Mouse (Mus musculus): ENCODE measurements around the gene Lats1. TPM values are rescaled to one million over a fixed set of nuclear protein-coding genes. Genes with fewer than 3 reads are reported as not detected.
A peak's percentile ranks its signal among the peaks of the same experiment; 100 is the strongest.

The Lats1 gene
- 17.7 and 19.1 TPM in 2 replicates for polyA plus RNA-seq (2012; rRNA removed)

GRCm38 (mm10) chr10:7680731-7681301 is at the start of gene Lats1, which contains the start of gene Pcmt1:
Lats1 (plus strand) TSS chr10:7681214.
Pcmt1 (minus strand) TSS chr10:7681136.
- no peak for DNase-seq (ENCODE audit: low read depth)

GRCm38 (mm10) chr10:7640366-7640765 is 40.6 kb upstream of the Lats1 start:
- no peak for DNase-seq (ENCODE audit: low read depth)

- DNase-seq (ENCODE audit: low read depth), result no peak
Measured at GRCm38 (mm10) chr10:7645911-7646310, 35.1 kb upstream of the Lats1 start.

GRCm38 (mm10) chr10:7649059-7649458 is 32.0 kb upstream of the Lats1 start:
- no peak for DNase-seq (ENCODE audit: low read depth)

- DNase-seq (ENCODE audit: low read depth), result no peak
Measured at GRCm38 (mm10) chr10:7651057-7651456, 30.0 kb upstream of the Lats1 start.

DNA sequence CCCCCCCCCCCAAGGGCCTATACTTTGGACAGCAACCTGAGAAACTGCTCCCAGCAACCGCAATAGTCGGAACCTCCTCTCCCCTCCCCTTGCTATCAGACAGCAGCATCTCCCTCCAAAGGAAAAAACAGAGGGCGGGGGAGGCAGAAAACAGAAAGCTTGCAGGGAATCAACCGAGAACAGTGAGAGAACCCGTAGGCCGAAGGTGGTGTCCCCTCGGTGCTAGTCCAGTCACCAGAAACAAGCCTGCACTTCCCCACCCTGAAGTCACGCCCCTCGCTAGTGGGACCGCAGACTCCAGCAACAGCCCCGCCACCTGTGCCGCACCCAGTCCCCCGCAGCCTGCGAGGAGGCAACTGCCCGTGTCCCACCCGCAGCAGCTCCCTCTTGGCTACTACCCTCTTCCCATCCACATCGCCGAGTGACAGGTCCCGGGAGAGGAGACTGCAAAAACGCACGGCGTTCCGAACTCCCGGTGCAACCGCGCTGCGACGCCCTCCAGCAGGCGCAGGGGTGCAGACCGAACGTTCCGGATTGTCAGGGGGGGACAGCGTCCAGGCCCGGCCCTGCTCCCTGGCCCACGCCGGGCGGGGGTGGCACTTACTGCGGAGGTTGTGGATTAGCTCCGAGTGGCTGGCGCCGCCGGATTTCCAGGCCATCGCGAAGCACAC is 18.4 kb upstream of the Lats1 start:
- no peak for DNase-seq (ENCODE audit: low read depth)

GRCm38 (mm10) chr10:7663159-7664026 is 17.6 kb upstream of the Lats1 start:
- no peak for DNase-seq (ENCODE audit: low read depth)

GRCm38 (mm10) chr10:7664027-7664526 is 16.9 kb upstream of the Lats1 start:
- no peak for DNase-seq (ENCODE audit: low read depth)

GRCm38 (mm10) chr10:7664889-7665288 is 16.1 kb upstream of the Lats1 start:
- no peak for DNase-seq (ENCODE audit: low read depth)

- DNase-seq (ENCODE audit: low read depth), result no peak
Measured at GRCm38 (mm10) chr10:7667342-7667802, 13.6 kb upstream of the Lats1 start, which contains the start of gene Nup43. Nup43 (plus strand) TSS chr10:7667503.

DNA sequence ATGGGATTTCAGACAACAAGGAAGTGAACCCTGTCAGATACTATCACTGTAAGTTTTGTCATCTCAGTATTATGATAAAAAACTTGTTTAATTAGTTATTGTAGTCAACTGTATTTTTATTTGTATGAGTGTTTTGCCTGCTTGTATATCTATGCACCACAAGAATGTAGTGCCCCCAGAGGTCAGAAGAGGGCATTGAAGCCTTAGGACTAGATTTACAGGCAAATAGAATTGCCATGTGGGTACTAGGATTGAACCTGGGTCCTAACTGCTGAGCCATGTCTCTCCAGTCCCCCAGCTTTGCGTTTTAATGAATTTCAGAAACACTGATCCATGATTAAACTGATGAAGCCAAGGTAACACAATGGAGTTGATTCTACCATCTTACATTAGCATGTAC is 7.3 kb upstream of the Lats1 start:
- DNase-seq (ENCODE audit: low read depth), result no peak

DNA sequence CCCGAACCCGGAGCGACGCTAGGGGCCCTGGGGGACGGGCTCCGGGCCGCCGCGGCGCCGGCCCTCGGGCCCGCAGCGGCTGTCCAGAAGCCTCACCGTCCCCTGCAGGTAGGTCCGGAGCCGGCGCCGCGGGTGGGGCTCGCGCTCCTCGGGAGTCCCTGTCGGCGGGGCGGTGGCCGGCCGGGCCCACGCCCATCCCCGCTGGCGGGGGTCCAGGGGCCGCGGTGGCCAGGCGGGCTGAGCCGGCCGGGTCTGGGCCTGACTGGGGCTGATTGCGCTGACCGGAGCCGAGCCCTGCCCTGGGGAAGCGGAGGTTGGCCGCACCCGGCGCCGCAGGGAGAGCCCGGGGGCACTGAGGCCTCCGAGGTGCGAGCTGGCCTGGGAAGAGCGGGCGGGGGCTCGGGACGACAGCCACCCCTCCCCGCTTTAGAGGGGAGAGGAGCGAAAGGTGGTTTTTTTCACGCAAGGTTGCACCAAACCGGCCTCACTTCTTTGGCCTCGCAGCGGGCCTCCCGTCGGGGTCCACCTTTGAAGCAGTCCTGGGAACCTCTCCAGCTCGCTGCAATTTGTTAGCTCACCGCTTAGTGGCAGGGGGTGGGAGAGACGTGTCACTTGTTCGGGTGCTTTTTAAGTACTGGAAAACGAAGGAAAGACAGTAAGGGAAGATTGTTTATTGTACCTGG is 470 bp downstream of the Lats1 start:
- no peak for DNase-seq (ENCODE audit: low read depth)

GRCm38 (mm10) chr10:7682249-7682648 is 1.2 kb downstream of the Lats1 start:
- no peak for DNase-seq (ENCODE audit: low read depth)

DNA sequence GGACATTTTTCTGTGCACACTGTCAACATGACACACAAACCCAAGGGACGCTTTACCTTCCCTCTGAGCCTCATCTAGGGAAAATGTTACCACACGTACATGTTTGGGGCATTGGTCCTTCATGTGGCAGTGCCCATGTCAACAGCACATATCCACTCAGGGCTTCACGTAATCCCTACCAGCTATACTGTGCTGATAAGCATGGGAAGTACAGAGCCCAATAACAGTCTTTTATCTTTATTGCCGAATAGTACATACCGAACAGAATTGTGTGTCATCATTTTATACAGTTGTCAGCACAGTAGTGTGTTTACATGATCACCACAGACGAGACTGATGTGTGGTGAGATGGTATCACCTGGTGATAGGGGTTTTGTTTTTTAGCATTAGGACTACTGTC is 5.9 kb downstream of the Lats1 start:
- no peak for DNase-seq (ENCODE audit: low read depth)

- no peak for DNase-seq (ENCODE audit: low read depth)
Measured at GRCm38 (mm10) chr10:7695286-7695685, 14.3 kb downstream of the Lats1 start.

GRCm38 (mm10) chr10:7700120-7700519 is 19.1 kb downstream of the Lats1 start:
- no peak for DNase-seq (ENCODE audit: low read depth)

GRCm38 (mm10) chr10:7702586-7702985 is 21.6 kb downstream of the Lats1 start:
- DNase-seq (ENCODE audit: low read depth), result no peak

GRCm38 (mm10) chr10:7710121-7710520 is 29.1 kb downstream of the Lats1 start:
- no peak for DNase-seq (ENCODE audit: low read depth)

- DNase-seq (ENCODE audit: low read depth), result no peak
Measured at GRCm38 (mm10) chr10:7712506-7712905, 31.5 kb downstream of the Lats1 start.

- DNase-seq (ENCODE audit: low read depth), result no peak
Measured at GRCm38 (mm10) chr10:7715056-7715455, 34.0 kb downstream of the Lats1 start.

- DNase-seq (ENCODE audit: low read depth), result peak; percentile 47
Measured at GRCm38 (mm10) chr10:7725751-7726500, 44.9 kb downstream of the Lats1 start, which contains the start of gene Katna1. Katna1 (plus strand) TSS chr10:7726000.

All from gonadal fat pad, adult 2 months (tissue).